Mouse (Mus musculus) erythroblast, embryonic 14.5 days (primary cell): ENCODE results near the gene Lrrc4.

Experiments
- GATA1 ChIP-seq: IDR thresholded peaks from 2 replicates; pipeline ENCODE4 v1.6.1; 2012; ENCODE audit warnings: low read length, inconsistent platforms, mixed read lengths
- TAL1 ChIP-seq: IDR thresholded peaks from 3 replicates; pipeline ENCODE4 v1.6.1; 2012; ENCODE audit warnings: low read length, inconsistent platforms, mixed read lengths

DNA sequence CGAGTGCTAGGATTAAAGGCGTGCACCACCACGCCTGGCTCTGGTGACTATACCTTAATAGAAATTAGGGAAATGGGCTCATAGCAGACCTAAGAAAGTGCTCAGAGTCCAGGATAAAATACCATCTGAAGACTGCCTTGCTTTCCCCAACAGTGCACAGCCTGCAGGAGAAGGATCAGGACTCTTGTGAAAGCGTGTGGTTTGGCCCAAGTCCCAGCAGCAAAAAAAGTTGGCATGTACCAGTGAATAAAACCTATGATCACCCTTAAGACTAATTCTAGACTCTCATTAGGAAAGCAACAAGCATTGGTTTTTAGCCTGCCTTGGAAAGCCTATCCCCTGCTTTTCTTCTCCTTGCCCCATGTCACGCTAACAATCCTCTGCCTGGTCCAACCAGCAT lies 7.7 kb downstream of the Lrrc4 start:
- TF ChIP-seq TAL1 (no peak), GATA1 (no peak)
